In the genomic region with DNA sequence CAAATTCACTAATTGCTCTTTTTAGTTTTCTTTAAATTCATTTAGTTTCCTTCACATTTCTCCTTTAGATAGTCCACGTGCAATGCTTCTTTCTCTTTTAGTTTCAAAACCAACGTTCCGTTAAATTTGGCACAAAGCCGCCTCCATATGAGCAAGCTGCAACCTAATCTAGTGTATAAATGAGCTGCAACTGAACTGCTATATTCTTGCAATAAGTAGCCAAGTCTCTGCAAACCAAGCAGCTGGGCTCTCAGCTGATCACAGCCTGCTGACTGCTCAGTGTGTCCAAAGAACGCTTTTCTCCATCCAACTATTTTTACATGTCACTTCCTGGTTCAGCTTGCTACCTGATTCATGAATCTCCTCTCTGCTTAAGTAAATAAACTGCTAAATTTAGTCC, we compare ENCODE assay signal across 8 mouse cellular contexts.
DNase-seq lines count a peak whose midpoint lies in the region; ATAC-seq and TF ChIP-seq lines count a peak whose summit lies in the region.

No protein-coding gene starts in this region.

- H3K4me2 ChIP-seq in hindbrain, postnatal 0 days (ENCODE audit: low read depth, low read length): no peak overlapping the region
- no peak overlapping the region for H3K4me2 ChIP-seq in hindbrain, embryonic 13.5 days
- no peak overlapping the region for H3K4me2 ChIP-seq in midbrain, embryonic 13.5 days (replicated peaks)

- no peak overlapping the region for H3K4me3 ChIP-seq in hindbrain, postnatal 0 days (ENCODE audit: low read length)
- no peak overlapping the region for H3K4me3 ChIP-seq in hindbrain, embryonic 13.5 days
- H3K4me3 ChIP-seq in thymus, adult 2 months (ENCODE audit: control insufficient read depth, insufficient read depth, low read length): no peak overlapping the region
- H3K4me3 ChIP-seq in midbrain, embryonic 13.5 days (replicated peaks): no peak overlapping the region

- intact Hi-C loops in left cerebral cortex, postnatal 4 days (cut with DNase I): no loop called here

- DNase-seq in hindbrain, postnatal 0 days (ENCODE audit: low spot score): peak; percentile 79
- peak; percentile 63 to 72 for DNase-seq in cerebellum, adult 18-20 months
- DNase-seq in kidney, postnatal 10 days: peak; percentile 9
- peak; percentile 68 for DNase-seq in left cerebral cortex, postnatal 4 days
- DNase-seq in thymus, adult 2 months: no peak
- DNase-seq in thymus, postnatal 4 days: no peak

- H3K9ac ChIP-seq in hindbrain, postnatal 0 days (replicated peaks; ENCODE audit: low read length): no peak overlapping the region
- no peak overlapping the region for H3K9ac ChIP-seq in hindbrain, embryonic 13.5 days
- no peak overlapping the region for H3K9ac ChIP-seq in midbrain, embryonic 13.5 days (replicated peaks)

- peak; percentile 84 for ATAC-seq in hindbrain, postnatal 0 days
- ATAC-seq in hindbrain, embryonic 13.5 days (ENCODE audit: low FRiP score): no peak
- no peak for ATAC-seq in midbrain, embryonic 13.5 days

- H3K27ac ChIP-seq in hindbrain, postnatal 0 days: no peak overlapping the region
- H3K27ac ChIP-seq in hindbrain, embryonic 13.5 days: no peak overlapping the region
- no peak overlapping the region for H3K27ac ChIP-seq in thymus, adult 2 months (ENCODE audit: control insufficient read depth, insufficient read depth, low read length)
- H3K27ac ChIP-seq in midbrain, embryonic 13.5 days: no peak overlapping the region

- no peaks in the 10 kb centered on the region for H3K9me3 ChIP-seq in hindbrain, postnatal 0 days (ENCODE audit: low read length)
- no peaks in the 10 kb centered on the region for H3K9me3 ChIP-seq in hindbrain, embryonic 13.5 days
- H3K9me3 ChIP-seq in midbrain, embryonic 13.5 days: no peaks in the 10 kb centered on the region

- no peaks in the 10 kb centered on the region for H3K27me3 ChIP-seq in hindbrain, postnatal 0 days (ENCODE audit: insufficient read depth, low read length)
- H3K27me3 ChIP-seq in hindbrain, embryonic 13.5 days: no peaks in the 10 kb centered on the region
- H3K27me3 ChIP-seq in thymus, adult 2 months (ENCODE audit: control insufficient read depth, insufficient read depth, low read length): no peaks in the 10 kb centered on the region
- no peaks in the 10 kb centered on the region for H3K27me3 ChIP-seq in midbrain, embryonic 13.5 days

- 35% methylated on average over 5 of the region's 5 CpGs for WGBS in hindbrain, postnatal 0 days
- WGBS in hindbrain, embryonic 13.5 days: 72% methylated on average over 5 of the region's 5 CpGs
- WGBS in thymus, adult 2 months: 75% methylated on average over 5 of the region's 5 CpGs
- WGBS in midbrain, embryonic 13.5 days: 66% methylated on average over 5 of the region's 5 CpGs

- TF ChIP-seq POLR2A in thymus, adult 2 months (IDR thresholded peaks at IDR 0.05; ENCODE audit: control insufficient read depth, extremely low read depth, insufficient read depth, low read length, poor library complexity): no peak

- H3K4me1 ChIP-seq in hindbrain, postnatal 0 days (ENCODE audit: insufficient read depth, low read length): no peaks in the 10 kb centered on the region
- no peaks in the 10 kb centered on the region for H3K4me1 ChIP-seq in hindbrain, embryonic 13.5 days (replicated peaks)
- H3K4me1 ChIP-seq in thymus, adult 2 months (replicated peaks; ENCODE audit: control insufficient read depth, insufficient read depth, low read length): no peaks in the 10 kb centered on the region
- no peaks in the 10 kb centered on the region for H3K4me1 ChIP-seq in midbrain, embryonic 13.5 days (replicated peaks)

- H3K36me3 ChIP-seq in hindbrain, postnatal 0 days (ENCODE audit: insufficient read depth, low read length): no peaks in the 10 kb centered on the region
- no peaks in the 10 kb centered on the region for H3K36me3 ChIP-seq in hindbrain, embryonic 13.5 days
- no peaks in the 10 kb centered on the region for H3K36me3 ChIP-seq in thymus, adult 2 months (ENCODE audit: control insufficient read depth, insufficient read depth, low read length)
- H3K36me3 ChIP-seq in midbrain, embryonic 13.5 days: no peaks in the 10 kb centered on the region

- no peak for TF ChIP-seq CTCF in hindbrain, postnatal 0 days (IDR thresholded peaks at IDR 0.05; ENCODE audit: low read depth)
- no peak for TF ChIP-seq CTCF in thymus, adult 2 months (IDR thresholded peaks at IDR 0.05; ENCODE audit: borderline replicate concordance, control insufficient read depth, extremely low read depth, insufficient read depth, low read length, poor library complexity)

Comparison
In these comparisons a context has a peak if more than half of its experiments do, and no peak if none do; other contexts are left out.
1. DNase-seq: peak in hindbrain, postnatal 0 days (single experiment), cerebellum, adult 18-20 months (2 of 2), kidney, postnatal 10 days (single experiment) and left cerebral cortex, postnatal 4 days (single experiment); none in thymus, adult 2 months (single experiment) and thymus, postnatal 4 days (single experiment).